Mouse (Mus musculus): Measurements from ENCODE around the gene Efna5.

Gene Efna5

GRCm38 (mm10) chr17:62746827-62747226 lies 134.3 kb downstream of the Efna5 start:
- DNase-seq (ENCODE audit: low spot score) = no peak

GRCm38 (mm10) chr17:62745286-62745685 lies 135.8 kb downstream of the Efna5 start:
- no peak for DNase-seq (ENCODE audit: low spot score)

- no peak for DNase-seq (ENCODE audit: low spot score)
Observed at GRCm38 (mm10) chr17:62744239-62744638, 136.9 kb downstream of the Efna5 start.

- DNase-seq (ENCODE audit: low spot score) = no peak
Observed at GRCm38 (mm10) chr17:62741702-62742101, 139.4 kb downstream of the Efna5 start.

- no peak for DNase-seq (ENCODE audit: low spot score)
Observed at GRCm38 (mm10) chr17:62741020-62741419, 140.1 kb downstream of the Efna5 start.

- no peak for DNase-seq (ENCODE audit: low spot score)
Observed at GRCm38 (mm10) chr17:62739993-62740392, 141.1 kb downstream of the Efna5 start.

- no peak for DNase-seq (ENCODE audit: low spot score)
Observed at GRCm38 (mm10) chr17:62737404-62737803, 143.7 kb downstream of the Efna5 start.

GRCm38 (mm10) chr17:62735943-62736342 lies 145.2 kb downstream of the Efna5 start:
- DNase-seq (ENCODE audit: low spot score) = no peak

GRCm38 (mm10) chr17:62734901-62735300 lies 146.2 kb downstream of the Efna5 start:
- DNase-seq (ENCODE audit: low spot score) = no peak

- DNase-seq (ENCODE audit: low spot score) = no peak
Observed at GRCm38 (mm10) chr17:62734067-62734466, 147.1 kb downstream of the Efna5 start.

- no peak for DNase-seq (ENCODE audit: low spot score)
Observed at GRCm38 (mm10) chr17:62729754-62730470, 151.2 kb downstream of the Efna5 start.

- no peak for DNase-seq (ENCODE audit: low spot score)
Observed at GRCm38 (mm10) chr17:62728142-62728917, 152.8 kb downstream of the Efna5 start.

- no peak for DNase-seq (ENCODE audit: low spot score)
Observed at GRCm38 (mm10) chr17:62726102-62726501, 155.0 kb downstream of the Efna5 start.

- DNase-seq (ENCODE audit: low spot score) = no peak
Observed at GRCm38 (mm10) chr17:62722962-62723361, 158.2 kb downstream of the Efna5 start.

- DNase-seq (ENCODE audit: low spot score) = no peak
Observed at GRCm38 (mm10) chr17:62721595-62721994, 159.5 kb downstream of the Efna5 start.

- no peak for DNase-seq (ENCODE audit: low spot score)
Observed at GRCm38 (mm10) chr17:62720740-62721450, 160.2 kb downstream of the Efna5 start.

GRCm38 (mm10) chr17:62717426-62718131 lies 163.5 kb downstream of the Efna5 start:
- DNase-seq (ENCODE audit: low spot score) = no peak

GRCm38 (mm10) chr17:62713455-62713854 lies 167.7 kb downstream of the Efna5 start:
- DNase-seq (ENCODE audit: low spot score) = no peak

- no peak for DNase-seq (ENCODE audit: low spot score)
Observed at GRCm38 (mm10) chr17:62706418-62706817, 174.7 kb downstream of the Efna5 start.

GRCm38 (mm10) chr17:62702020-62702814 lies 178.9 kb downstream of the Efna5 start:
- no peak for DNase-seq (ENCODE audit: low spot score)

Data from ovary, postnatal 36 days (tissue).